Mouse (Mus musculus) cortical plate, adult 2 months (tissue): ENCODE data around the gene Gm28539.
"Not testable (repeated sequence)": the region's sequence is repeated elsewhere in the genome, so short reads cannot be mapped to it uniquely, and the experiment has no call there.

Source experiments
- CTCF ChIP-seq: fragments of 200-500 bp; IDR thresholded peaks from 2 replicates; pipeline ENCODE4 v1.5.1; 2011; ENCODE audit warnings: mild to moderate bottlenecking, control low read depth, low read length; ENCODE audit not compliant: insufficient read depth; ENCODE audit errors: extremely low read depth
- POLR2A ChIP-seq: fragments of 200-500 bp; IDR thresholded peaks from 2 replicates; pipeline ENCODE4 v1.6.1; 2011; ENCODE audit warnings: mild to moderate bottlenecking, low read length, control low read depth; ENCODE audit not compliant: insufficient read depth; ENCODE audit errors: extremely low read depth

DNA sequence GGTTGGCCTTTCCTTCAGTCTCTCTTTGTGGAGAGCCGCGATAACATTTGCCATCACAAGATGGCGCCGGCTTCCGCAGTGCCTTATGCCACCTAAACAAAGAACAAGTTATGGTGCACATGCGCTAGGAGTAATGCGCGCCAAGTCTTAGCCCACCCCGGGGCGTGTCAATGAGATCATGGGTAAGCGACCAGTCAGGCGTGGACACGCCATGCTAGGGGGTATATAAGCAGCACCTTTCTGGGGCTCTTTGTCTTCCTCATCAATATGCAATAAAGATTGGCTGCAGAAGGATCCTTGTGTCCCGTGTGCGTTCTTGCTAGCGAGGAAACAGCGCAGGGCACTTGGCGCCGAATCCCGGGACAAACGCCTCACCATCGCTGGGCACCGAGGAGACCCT, 139.3 kb downstream of the Gm28539 start:
- TF ChIP-seq CTCF, POLR2A: not testable (repeated sequence)
